Mouse (Mus musculus): ENCODE results near the gene Tmub1.

DNA sequence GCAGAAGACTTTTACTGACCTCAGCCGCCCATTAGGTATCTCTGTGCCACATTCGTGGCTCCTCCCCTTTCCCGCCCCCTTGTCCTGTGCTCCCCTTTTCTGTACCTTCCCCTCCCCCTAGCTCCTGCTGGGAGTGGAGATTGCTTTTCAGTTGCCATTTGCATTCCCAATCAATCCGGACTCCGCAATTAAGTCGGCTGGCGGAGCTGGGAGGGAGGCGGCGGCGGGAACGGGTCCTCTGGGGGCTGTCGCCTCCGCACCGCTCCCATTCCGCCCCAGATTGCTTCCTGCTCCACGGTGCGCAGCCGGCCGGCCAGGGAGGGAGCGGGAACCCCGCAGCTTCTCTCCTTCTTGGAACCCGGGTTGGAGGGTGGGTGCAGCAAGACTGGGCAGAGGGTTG, 37.3 kb upstream of the Tmub1 start:
- no peak for TF ChIP-seq CTCF (IDR thresholded peaks at IDR 0.05; ENCODE audit: extremely low read depth, insufficient read depth, insufficient read length, insufficient replicate concordance)
- TF ChIP-seq POLR2A (IDR thresholded peaks at IDR 0.05; ENCODE audit: low read depth, low read length), result no peak
